Mouse (Mus musculus): ENCODE data around the gene Polr2f. TPM values are rescaled to one million over a fixed set of nuclear protein-coding genes. Genes with fewer than 3 reads are reported as not detected.

The Polr2f gene
- 10 to 100 TPM; 72.2 to 92.4 TPM for total RNA-seq (2021)
- long read RNA-seq, experiment 1, transcript Polr2f-205 (5 exons, 885 nt) = major isoform, 23 of 24 reads
- long read RNA-seq, experiment 1, partial matches to known transcripts = 1 of 24 reads
- long read RNA-seq, experiment 1, other reads (novel, unspliced or antisense) = 0 of 24 reads
- long read RNA-seq, experiment 2, transcript Polr2f-205 (5 exons, 885 nt) = major isoform, 19 of 19 reads
- long read RNA-seq, experiment 2, partial matches to known transcripts = 0 of 19 reads
- long read RNA-seq, experiment 2, other reads (novel, unspliced or antisense) = 0 of 19 reads

DNA sequence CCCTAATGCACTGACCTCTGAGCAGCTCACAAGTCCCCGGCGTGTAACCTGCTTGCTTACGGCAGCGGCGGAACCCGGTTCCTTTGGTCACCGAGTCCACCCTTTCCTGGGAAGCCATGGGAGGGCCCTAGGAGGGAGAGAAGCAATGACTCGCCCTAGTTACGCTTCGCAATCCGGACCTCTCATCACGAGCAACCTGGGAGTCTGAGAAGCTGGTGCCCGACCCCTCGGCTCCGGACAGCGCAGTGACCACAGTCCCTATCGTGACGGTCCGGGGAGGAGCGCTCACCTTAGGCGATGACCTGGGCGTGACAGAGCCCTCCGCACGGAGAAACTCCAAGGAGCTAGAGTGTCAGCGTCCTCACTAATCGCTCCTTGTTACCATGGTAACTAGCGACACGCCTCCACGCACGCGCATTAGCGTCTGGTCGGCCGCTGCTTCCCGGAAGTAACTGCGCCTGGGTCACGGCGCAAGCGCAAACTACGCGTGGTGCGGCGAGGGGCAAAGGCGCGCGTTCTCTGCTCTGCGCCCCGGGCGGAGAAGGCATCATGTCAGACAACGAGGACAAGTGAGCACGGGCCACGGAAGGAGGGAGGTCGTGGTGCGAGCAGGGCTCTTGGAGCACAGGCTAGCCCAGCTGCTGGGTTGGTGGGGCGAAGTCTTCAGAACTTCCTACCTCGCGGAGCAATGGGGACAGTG is at the start of gene Polr2f, which contains the start of gene 1700088E04Rik:
TSS of gene Polr2f (plus strand) at position 144 of the 700 bp plus-strand sequence.
TSS of gene 1700088E04Rik (minus strand) at position 388 of the 700 bp plus-strand sequence.
- peak; percentile 91 to 94 for DNase-seq (ENCODE audit: low spot score in 2 of 2)

GRCm38 (mm10) chr15:79092284-79092683 is 48.5 kb upstream of the Polr2f start:
- DNase-seq (ENCODE audit: low spot score in 2 of 2) = no peak

DNA sequence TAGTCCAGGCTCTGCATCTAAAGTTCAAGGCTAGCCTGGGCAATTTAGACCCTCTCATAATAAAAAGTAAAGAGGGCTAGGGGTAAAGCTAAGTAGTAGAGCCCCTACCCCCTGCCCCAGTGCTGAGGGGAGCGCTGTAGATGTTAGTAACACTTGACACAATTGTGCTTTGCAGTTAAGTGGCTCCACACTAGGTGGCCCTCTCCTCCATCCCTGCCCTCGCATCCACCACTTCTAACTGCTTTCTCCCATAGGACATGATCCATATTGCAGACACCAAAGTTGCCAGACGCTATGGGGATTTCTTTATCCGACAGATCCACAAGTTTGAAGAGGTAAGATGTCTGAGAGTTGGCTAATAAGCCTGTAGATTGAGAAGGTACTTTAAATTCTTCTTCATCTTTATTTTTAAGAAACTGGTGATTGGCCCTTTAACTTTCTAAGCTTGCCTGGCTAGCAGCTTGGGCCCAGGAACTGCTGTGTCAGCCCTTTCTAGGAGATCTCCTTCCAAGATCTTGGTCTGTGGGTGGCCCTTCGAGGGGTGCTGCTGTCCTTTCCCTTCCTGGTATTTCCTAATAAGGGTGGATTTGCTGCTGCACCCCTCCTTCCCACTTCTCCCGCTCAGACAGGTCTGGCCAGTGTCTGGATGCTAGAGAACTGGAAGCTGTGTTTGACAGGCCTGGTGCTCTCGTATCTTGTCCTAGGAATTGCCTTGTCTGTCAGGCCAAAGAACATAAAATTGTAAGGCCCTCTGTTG is 47.5 kb upstream of the Polr2f start:
- no peak for DNase-seq (ENCODE audit: low spot score in 2 of 2)

DNA sequence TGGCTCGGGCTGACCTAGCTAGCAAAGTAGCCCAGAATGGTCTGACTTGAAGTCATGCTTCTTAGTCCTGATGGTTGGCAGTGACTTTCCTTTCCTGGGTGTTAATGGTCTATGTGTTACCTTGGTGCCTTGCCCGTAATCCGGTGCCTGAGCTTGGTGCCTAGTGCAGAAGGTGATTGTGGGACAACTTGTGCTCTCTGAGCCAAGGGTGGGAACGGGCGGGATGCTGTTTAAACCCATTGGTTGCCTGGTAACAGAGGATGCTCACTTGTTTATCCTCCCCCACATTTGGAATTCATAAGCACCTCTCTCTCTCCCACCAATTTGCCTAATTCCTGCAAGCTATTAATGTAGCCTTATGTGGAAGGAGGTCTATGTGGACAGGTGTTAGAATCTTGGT is 45.3 kb upstream of the Polr2f start:
- DNase-seq (ENCODE audit: low spot score in 2 of 2) = no peak

- DNase-seq (ENCODE audit: low spot score in 2 of 2) = no peak
Measured at GRCm38 (mm10) chr15:79096556-79096955, 44.3 kb upstream of the Polr2f start.

DNA sequence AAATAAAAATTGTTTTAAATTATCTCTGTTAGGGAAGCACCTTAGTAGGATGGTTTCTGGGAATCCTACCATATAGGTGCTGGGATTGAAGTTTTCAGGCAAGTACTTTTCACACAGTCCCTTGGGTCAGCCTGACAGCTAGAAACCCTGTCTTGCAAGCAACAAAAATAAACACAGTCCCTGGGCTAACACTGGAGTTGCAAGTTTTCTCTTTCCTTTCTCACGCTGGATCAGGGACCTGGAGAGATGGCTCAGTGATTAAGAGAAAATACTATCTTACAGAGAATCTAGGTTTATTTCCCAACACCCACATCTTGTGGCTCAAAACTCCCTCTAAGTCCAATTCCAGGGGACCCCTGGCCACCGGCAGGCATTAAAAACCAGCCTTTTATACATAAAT is 43.7 kb upstream of the Polr2f start:
- no peak for DNase-seq (ENCODE audit: low spot score in 2 of 2)

DNA sequence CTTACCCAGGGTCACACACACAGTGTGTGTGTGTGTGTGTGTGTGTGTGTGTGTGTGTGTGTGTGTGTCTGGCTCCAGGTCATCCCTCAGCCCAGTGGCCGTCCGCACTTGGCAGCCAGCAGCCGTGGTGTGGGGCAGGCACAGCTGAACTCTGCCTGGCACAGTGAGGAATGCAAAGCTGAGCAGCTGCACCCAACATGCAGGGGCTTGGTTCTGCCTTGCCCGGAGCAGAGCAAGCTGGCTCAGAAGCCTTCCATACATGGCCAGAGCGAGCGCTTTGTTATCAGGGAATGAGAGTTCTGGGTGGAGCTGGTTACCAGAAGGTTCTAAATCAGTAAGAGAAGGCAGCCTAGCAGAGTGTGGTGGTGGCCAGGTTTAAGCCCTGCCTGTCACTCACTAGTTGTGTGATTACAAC is 43.2 kb upstream of the Polr2f start:
- peak; percentile 40 to 73 for DNase-seq (ENCODE audit: low spot score in 2 of 2)

DNA sequence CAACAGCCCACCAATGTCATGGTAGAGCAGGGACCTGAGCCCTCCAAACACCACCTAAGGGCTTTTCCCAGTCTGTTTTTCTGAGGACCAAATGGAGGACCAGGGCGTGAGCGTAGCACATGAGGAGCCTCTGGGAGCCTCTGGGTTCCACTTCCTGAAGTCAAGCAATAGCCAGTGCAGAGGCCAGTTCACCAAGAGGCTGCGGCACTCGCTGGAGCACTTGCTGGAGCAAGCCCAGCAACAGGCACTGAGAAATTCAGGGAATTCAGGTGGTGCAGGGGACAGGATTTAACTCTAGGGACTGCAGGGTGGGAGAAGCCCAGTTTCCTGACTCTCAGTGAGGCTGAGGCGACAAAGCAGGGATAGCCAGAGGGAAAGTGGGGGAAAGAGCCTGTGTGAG is 42.6 kb upstream of the Polr2f start:
- no peak for DNase-seq (ENCODE audit: low spot score in 2 of 2)

GRCm38 (mm10) chr15:79098868-79099267 is 41.9 kb upstream of the Polr2f start:
- no peak for DNase-seq (ENCODE audit: low spot score in 2 of 2)

DNA sequence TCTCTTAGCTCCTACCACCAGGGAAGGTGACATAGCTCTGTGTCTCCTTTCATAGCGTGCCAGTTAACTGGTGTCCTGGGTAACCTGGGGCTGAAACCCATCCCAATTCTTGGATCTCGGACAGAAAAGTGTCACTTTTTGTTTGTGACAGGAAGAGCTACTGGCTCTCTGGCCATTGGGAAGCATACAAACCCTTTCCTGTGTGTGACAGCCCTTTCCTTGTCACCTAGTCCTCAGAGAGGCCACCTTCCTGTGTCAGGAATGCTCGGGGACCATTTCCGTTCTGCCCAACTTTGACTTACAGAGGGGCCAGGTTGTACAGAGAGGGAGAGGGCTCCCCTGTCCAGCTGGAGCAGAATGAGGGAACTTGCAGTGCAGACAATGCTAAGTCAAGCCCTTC is 41.4 kb upstream of the Polr2f start:
- DNase-seq (ENCODE audit: low spot score in 2 of 2) = no peak

GRCm38 (mm10) chr15:79100391-79100790 is 40.4 kb upstream of the Polr2f start:
- no peak for DNase-seq (ENCODE audit: low spot score in 2 of 2)

- no peak for DNase-seq (ENCODE audit: low spot score in 2 of 2)
Measured at GRCm38 (mm10) chr15:79101531-79101930, 39.3 kb upstream of the Polr2f start.

DNA sequence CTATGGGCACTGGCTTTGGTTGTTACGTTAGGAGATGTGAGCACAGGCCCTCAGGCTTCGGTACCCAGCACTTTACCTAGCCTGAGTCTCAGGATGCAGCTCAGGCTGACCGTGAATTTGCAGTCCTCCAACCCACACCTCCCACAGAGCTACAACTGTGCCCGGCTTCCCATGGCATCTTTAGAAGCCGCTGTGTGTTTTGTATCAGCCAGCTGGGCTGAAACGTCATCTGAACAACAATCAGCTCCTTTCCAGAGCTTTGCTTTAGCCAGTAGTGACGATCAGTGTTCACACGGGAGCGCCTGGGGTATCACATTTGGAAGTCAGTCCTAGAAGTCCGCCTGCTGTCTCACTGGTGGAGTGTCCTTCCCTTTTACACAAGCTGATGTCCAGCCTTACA is 37.5 kb upstream of the Polr2f start:
- no peak for DNase-seq (ENCODE audit: low spot score in 2 of 2)

GRCm38 (mm10) chr15:79105804-79106203 is 35.0 kb upstream of the Polr2f start:
- no peak for DNase-seq (ENCODE audit: low spot score in 2 of 2)

DNA sequence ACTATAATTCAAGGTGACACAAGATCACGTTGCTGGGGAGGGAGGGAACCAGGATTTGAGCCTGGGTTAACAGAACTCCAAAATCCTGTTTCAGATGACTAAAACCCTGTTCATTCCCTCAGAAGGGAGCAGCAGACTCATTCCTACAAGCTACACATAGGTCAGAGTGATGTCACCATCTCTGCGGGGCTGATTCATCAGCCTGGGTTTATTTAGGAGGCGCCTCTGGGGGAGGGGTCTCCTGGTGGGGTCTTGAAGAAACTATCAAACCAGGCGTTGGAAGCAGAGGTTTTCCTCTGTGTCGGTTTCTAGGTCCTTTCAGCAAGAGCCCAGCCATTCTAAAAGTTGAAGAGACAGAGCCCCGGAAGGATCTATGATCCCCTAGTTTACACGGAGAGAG is 32.8 kb upstream of the Polr2f start:
- no peak for DNase-seq (ENCODE audit: low spot score in 2 of 2)

- DNase-seq (ENCODE audit: low spot score in 2 of 2) = peak; percentile 61 to 74
Measured at GRCm38 (mm10) chr15:79108421-79109320, 32.1 kb upstream of the Polr2f start, which contains the start of gene Micall1. Gene Micall1 (plus strand): TSS chr15:79108898.

GRCm38 (mm10) chr15:79109321-79109934 is 31.4 kb upstream of the Polr2f start:
- peak in 1 of 2 experiments; percentile 54 for DNase-seq (ENCODE audit: low spot score in 2 of 2)

GRCm38 (mm10) chr15:79110031-79110430 is 30.8 kb upstream of the Polr2f start:
- DNase-seq (ENCODE audit: low spot score in 2 of 2) = no peak

DNA sequence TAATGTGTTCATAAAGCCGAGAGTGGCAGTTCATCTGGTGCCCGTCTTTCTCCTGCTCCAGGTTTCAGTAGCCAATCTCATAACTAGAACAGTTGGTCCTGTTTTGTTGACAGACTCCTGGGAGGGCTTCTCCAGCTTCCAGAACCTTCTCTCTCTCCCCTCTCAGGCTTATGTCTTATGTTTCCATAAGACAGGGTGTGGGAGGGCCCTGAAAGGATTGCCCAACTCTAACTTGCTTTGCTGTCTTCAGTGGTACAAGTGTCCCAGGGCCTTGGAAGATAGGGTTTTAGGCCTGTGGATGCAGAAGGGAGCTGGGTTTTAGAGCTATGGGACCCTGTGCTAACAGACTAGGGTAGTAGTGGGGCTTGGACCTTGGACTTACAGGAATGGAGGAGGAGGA is 30.3 kb upstream of the Polr2f start:
- no peak for DNase-seq (ENCODE audit: low spot score in 2 of 2)

DNA sequence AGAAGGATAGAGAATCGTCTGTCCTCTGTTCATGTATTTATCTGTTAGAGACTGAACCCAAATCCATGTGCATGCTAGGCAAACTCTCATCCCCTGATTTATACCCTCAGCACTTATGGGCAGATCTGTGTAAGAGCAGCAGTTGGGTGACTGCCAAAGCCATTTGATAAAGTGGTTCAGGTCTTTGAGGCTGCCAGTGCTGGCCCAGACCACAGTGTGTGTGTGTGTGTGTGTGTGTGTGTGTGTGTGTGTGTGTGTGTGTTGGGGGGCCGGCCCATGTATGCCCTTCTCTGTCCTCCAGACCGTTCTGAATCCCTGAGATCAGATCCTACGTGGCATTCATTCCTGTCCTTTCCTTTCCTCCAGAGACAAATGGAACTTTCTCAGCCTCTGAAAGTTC is 29.0 kb upstream of the Polr2f start:
- no peak for DNase-seq (ENCODE audit: low spot score in 2 of 2)

All from gastrocnemius, postnatal 4 days (tissue).